In the genomic region with DNA sequence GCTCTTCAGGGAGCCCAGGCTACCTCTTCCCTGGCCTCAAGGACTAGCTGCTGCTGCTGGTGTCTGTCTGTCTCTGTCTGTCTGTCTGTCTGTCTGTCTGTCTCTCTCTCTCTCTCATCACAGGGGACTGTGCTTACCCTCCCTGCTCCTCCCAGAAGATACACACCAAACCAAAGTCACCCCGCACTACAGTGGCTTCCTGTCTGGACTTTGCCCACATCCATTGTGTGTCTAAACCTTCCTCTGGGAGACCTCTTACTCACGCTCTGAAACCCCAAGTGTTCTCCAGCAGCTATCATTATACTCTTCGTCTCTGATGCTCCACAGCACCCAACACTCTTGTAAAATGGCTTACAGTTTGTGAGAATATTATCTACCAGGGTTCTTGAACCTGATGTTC, we compare ENCODE assay signal across 18 mouse cellular contexts.
"Had no signal": no experiment of that assay in that cellular context is flagged by ENCODE, and none has a peak within 500 bp of the region (broad histone marks: within the 10 kb centered on the region; RNA-seq: fewer than 3 reads in every experiment).

No protein-coding gene starts in this region.

- H3K4me2 ChIP-seq: liver, embryonic 13.5 days; midbrain, embryonic 13.5 days; neural tube, embryonic 13.5 days had no signal

- DNase-seq: kidney, adult 18-20 months; kidney, adult 9 months; kidney, postnatal 14 days; kidney, postnatal 4 days; layer of hippocampus, adult 9-11 months; liver, embryonic 13.5 days; lung, adult 2 months; lung, postnatal 14 days; lung, postnatal 4 days; retina, postnatal 1 day; right cerebral cortex, postnatal 25 days; thymus, adult 2 months; thymus, postnatal 14 days; thymus, postnatal 4 days had no signal

- H3K9ac ChIP-seq: liver, embryonic 13.5 days; midbrain, embryonic 13.5 days; neural tube, embryonic 13.5 days had no signal

- H3K4me3 ChIP-seq: layer of hippocampus, adult 2 months; liver, embryonic 13.5 days; midbrain, embryonic 10.5 days; midbrain, embryonic 13.5 days; neural tube, embryonic 13.5 days had no signal

- H3K9me3 ChIP-seq: liver, embryonic 13.5 days; midbrain, embryonic 10.5 days; midbrain, embryonic 13.5 days; neural tube, embryonic 13.5 days had no signal

- H3K27ac ChIP-seq: liver, embryonic 13.5 days; midbrain, embryonic 10.5 days; midbrain, embryonic 13.5 days; neural tube, embryonic 13.5 days had no signal

- H3K27me3 ChIP-seq: liver, embryonic 13.5 days; midbrain, embryonic 13.5 days; neural tube, embryonic 13.5 days had no signal

- ATAC-seq: midbrain, embryonic 13.5 days had no signal
